Mouse (Mus musculus): ENCODE results near the gene Tmem200c. TPM values are rescaled to one million over a fixed set of nuclear protein-coding genes. Genes with fewer than 3 reads are reported as not detected.

The Tmem200c gene
- 7.4 and 7.9 TPM in 2 replicates for polyA plus RNA-seq (2012; rRNA removed)

DNA sequence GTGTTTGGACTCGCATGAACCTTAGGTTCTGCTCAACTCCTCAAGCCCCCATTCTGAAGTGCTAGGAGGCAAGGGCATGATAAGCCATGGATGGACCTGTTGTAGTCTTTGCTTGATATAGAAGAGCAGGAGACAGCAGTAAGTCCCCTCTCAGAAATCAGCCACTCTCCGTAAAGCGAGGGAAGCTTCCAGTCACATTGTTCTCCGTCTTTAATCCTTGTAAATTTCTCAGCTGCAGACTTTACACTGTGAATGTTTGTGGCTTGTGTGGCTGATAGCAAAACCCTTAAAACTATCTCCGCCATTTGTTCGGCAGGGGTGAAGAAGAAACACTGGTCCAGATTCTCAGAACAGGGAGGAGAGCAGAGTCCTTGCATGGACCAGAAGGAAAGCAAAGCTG, at the start of gene Tmem200c:
TSS of gene Tmem200c (plus strand) at position 301 of the 400 bp plus-strand sequence.
- TF ChIP-seq CTCF (IDR thresholded peaks at IDR 0.05; ENCODE audit: extremely low read depth, insufficient read depth, low read length), result no peak
- TF ChIP-seq POLR2A (IDR thresholded peaks at IDR 0.05; ENCODE audit: extremely low read depth, insufficient read depth, low read length), result no peak
- Histone ChIP-seq H3K27ac (ENCODE audit: insufficient read depth, low read length) (no peak within 1 kb of the TSS), H3K4me3 (ENCODE audit: insufficient read depth, low read length) (no peak within 1 kb of the TSS)

GRCm38 (mm10) chr17:68793741-68794140, 32.7 kb upstream of the Tmem200c start:
- no peak for TF ChIP-seq CTCF (IDR thresholded peaks at IDR 0.05; ENCODE audit: extremely low read depth, insufficient read depth, low read length)
- no peak for TF ChIP-seq POLR2A (IDR thresholded peaks at IDR 0.05; ENCODE audit: extremely low read depth, insufficient read depth, low read length)
- no peak overlapping the region for H3K4me3 ChIP-seq (ENCODE audit: insufficient read depth, low read length)

More for the DNA sequence above, at the start of gene Tmem200c:
- no peaks in the 10 kb centered on the region for H3K4me1 ChIP-seq (ENCODE audit: control insufficient read depth, insufficient read depth, low read length)

DNA sequence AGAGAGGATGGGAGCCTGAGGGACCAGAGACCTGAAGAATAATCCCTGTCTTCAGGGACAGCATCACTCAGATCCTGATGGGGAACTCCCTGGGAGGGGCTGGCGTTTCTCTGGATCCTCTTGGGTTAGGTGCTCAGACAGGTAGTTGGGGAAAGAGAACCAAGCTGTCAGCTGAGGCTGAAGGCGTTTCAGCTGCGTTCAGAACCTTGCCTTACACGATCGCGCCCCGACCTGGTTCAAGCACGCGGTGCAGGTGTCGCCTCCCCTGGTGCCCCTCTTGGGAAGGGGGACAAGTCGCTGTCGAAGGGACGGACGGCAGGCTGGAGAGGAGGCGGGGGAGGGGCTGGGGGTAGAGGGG, 10.2 kb downstream of the Tmem200c start:
- Histone ChIP-seq H3K4me1 (ENCODE audit: control insufficient read depth, insufficient read depth, low read length) (peaks cover 2% of the 10 kb centered on the region; the same call in 1 of the 2 replicates), H3K4me3 (ENCODE audit: insufficient read depth, low read length) (peak overlapping the region; percentile 58), H3K27ac (ENCODE audit: insufficient read depth, low read length) (no peak overlapping the region)
- no peak for TF ChIP-seq CTCF (IDR thresholded peaks at IDR 0.05; ENCODE audit: extremely low read depth, insufficient read depth, low read length)
- TF ChIP-seq POLR2A (IDR thresholded peaks at IDR 0.05; ENCODE audit: extremely low read depth, insufficient read depth, low read length), result no peak

More at GRCm38 (mm10) chr17:68793741-68794140, 32.7 kb upstream of the Tmem200c start:
- no peak overlapping the region for H3K27ac ChIP-seq (ENCODE audit: insufficient read depth, low read length)
- no peaks in the 10 kb centered on the region for H3K4me1 ChIP-seq (ENCODE audit: control insufficient read depth, insufficient read depth, low read length)

- H3K4me1 ChIP-seq (ENCODE audit: control insufficient read depth, insufficient read depth, low read length), result peaks cover 2% of the 10 kb centered on the region; the same call in 1 of the 2 replicates
- TF ChIP-seq POLR2A (IDR thresholded peaks at IDR 0.05; ENCODE audit: extremely low read depth, insufficient read depth, low read length) (peak; percentile 39; the same call in 1 of the 2 replicates), CTCF (IDR thresholded peaks at IDR 0.05; ENCODE audit: extremely low read depth, insufficient read depth, low read length) (no peak)
- H3K4me3 ChIP-seq (ENCODE audit: insufficient read depth, low read length), result peak overlapping the region; percentile 58
- peak overlapping the region; percentile 68 for H3K27ac ChIP-seq (ENCODE audit: insufficient read depth, low read length)
Measured at GRCm38 (mm10) chr17:68837013-68837858, 10.8 kb downstream of the Tmem200c start.

DNA sequence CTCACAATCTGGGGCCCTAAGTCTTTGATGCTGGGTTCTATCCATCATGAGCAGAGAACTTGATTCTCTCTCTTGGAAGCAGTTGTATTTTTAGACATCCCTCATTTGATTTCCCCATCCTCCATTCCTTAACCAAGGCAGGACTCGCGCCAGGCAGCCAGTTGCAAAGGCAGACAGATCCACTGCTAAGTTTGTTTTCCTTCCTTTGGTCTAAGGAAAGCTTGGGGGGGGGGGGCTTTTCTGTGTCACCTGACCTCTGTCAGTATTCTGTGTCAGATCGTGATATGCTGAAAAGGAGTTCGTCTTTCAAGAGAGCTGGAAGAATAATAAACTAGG, 11.4 kb downstream of the Tmem200c start:
- Histone ChIP-seq H3K27ac (ENCODE audit: insufficient read depth, low read length) (peak overlapping the region; percentile 68), H3K4me1 (ENCODE audit: control insufficient read depth, insufficient read depth, low read length) (peaks cover 2% of the 10 kb centered on the region; the same call in 1 of the 2 replicates), H3K4me3 (ENCODE audit: insufficient read depth, low read length) (peak overlapping the region; percentile 58)
- TF ChIP-seq CTCF (IDR thresholded peaks at IDR 0.05; ENCODE audit: extremely low read depth, insufficient read depth, low read length) (no peak), POLR2A (IDR thresholded peaks at IDR 0.05; ENCODE audit: extremely low read depth, insufficient read depth, low read length) (no peak)

DNA sequence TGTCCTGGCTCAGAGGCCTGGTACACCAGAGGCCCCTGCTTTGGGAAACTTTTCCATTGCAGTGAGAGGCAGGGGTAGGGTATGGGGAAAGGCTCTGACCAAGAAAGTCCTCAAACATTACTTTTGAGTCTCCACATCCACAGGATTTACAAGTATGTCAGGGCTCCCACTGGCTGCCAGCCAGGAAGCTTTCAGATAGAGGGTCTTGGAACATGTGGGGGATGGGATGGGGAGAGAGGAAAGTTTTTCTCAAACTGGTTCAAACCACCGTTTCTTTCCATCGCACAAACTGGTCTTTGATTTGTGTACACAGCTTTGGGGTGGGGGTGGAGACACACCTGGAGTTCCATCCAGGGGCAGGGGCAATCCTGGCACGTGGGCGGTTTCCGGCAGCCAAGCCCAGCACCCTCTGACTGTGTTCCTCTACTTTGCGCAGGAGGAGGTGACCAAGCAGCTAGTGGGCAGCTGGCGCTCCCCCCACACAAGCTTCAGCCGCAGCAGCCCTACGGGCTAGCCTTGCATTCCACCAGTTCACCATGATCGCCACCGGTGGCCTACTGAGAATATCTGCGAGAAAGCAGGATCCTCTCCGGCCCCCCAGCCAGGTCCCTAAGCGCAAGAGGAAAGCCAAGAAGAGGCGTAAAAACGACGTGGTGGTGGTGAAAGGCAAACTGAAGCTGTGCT, 13.6 kb downstream of the Tmem200c start:
- no peak for TF ChIP-seq POLR2A (IDR thresholded peaks at IDR 0.05; ENCODE audit: extremely low read depth, insufficient read depth, low read length)
- no peak for TF ChIP-seq CTCF (IDR thresholded peaks at IDR 0.05; ENCODE audit: extremely low read depth, insufficient read depth, low read length)
- 0 out of 2 replicates have a peak overlapping the region, but pooled peaks have one; percentile 2 for H3K27ac ChIP-seq (ENCODE audit: insufficient read depth, low read length)
- H3K4me1 ChIP-seq (ENCODE audit: control insufficient read depth, insufficient read depth, low read length), result peaks cover 2% of the 10 kb centered on the region; the same call in 1 of the 2 replicates
- peak overlapping the region; percentile 23; the same call in 1 of the 2 replicates for H3K4me3 ChIP-seq (ENCODE audit: insufficient read depth, low read length)

DNA sequence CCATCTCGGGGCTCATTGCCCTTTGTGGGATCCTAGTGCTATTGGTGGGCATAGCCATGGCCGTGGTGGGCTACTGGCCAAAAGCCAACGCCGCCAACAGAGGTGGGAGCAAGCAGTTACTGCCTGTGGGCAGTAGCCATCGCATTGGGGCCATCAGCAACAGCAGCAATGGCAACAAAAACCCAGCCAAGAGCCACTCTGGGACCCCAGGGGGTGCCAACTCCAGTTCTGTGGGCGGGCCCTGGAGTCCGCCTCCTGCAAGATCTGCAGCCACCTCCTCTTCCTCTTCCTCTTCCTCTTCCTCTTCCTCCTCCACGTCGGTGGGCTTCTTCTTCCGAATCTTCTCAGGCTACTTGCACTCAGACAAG, 14.1 kb downstream of the Tmem200c start:
- H3K27ac ChIP-seq (ENCODE audit: insufficient read depth, low read length), result peak overlapping the region; percentile 93
- H3K4me3 ChIP-seq (ENCODE audit: insufficient read depth, low read length), result peak overlapping the region; percentile 28; the same call in 1 of the 2 replicates
- peaks cover 2% of the 10 kb centered on the region; the same call in 1 of the 2 replicates for H3K4me1 ChIP-seq (ENCODE audit: control insufficient read depth, insufficient read depth, low read length)
- no peak for TF ChIP-seq CTCF (IDR thresholded peaks at IDR 0.05; ENCODE audit: extremely low read depth, insufficient read depth, low read length)
- TF ChIP-seq POLR2A (IDR thresholded peaks at IDR 0.05; ENCODE audit: extremely low read depth, insufficient read depth, low read length), result no peak

- H3K4me1 ChIP-seq (ENCODE audit: control insufficient read depth, insufficient read depth, low read length), result peaks cover 2% of the 10 kb centered on the region; the same call in 1 of the 2 replicates
- peak overlapping the region; percentile 28 for H3K4me3 ChIP-seq (ENCODE audit: insufficient read depth, low read length)
- no peak for TF ChIP-seq POLR2A (IDR thresholded peaks at IDR 0.05; ENCODE audit: extremely low read depth, insufficient read depth, low read length)
- peak overlapping the region; percentile 93 for H3K27ac ChIP-seq (ENCODE audit: insufficient read depth, low read length)
Measured at GRCm38 (mm10) chr17:68841097-68841891, 14.9 kb downstream of the Tmem200c start.

- peak overlapping the region; percentile 93 for H3K27ac ChIP-seq (ENCODE audit: insufficient read depth, low read length)
- no peak for TF ChIP-seq CTCF (IDR thresholded peaks at IDR 0.05; ENCODE audit: extremely low read depth, insufficient read depth, low read length)
- no peak for TF ChIP-seq POLR2A (IDR thresholded peaks at IDR 0.05; ENCODE audit: extremely low read depth, insufficient read depth, low read length)
Measured at GRCm38 (mm10) chr17:68841892-68842252, 15.4 kb downstream of the Tmem200c start.

More at GRCm38 (mm10) chr17:68841892-68842252, 15.4 kb downstream of the Tmem200c start:
- Histone ChIP-seq H3K4me1 (ENCODE audit: control insufficient read depth, insufficient read depth, low read length) (peaks cover 2% of the 10 kb centered on the region; the same call in 1 of the 2 replicates), H3K4me3 (ENCODE audit: insufficient read depth, low read length) (peak overlapping the region; percentile 28)
